ENCODE assay signal across 11 mouse cellular contexts in the genomic region with DNA sequence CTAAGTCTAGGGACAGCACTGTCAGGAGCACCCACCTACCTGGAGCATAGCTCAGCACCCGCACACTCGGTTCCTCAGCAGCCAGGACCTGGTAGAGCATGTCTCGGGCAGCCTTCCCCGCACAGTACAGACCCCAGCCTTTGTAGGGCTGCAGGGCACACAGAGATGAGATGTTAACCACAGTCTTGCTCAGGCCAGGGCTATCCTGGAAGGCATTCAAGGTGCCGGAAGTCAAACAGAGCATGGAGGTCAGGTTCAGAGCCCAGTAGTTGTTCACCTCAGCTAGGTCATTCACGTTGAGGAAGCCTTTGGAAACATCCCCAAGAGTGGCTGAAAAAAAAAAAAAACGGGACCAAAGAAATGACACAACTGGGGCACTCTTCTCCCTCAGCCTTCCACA. TPM values are rescaled to one million over a fixed set of nuclear protein-coding genes. Genes with fewer than 3 reads are reported as not detected.
DNase-seq lines count a peak whose midpoint lies in the region; ATAC-seq and TF ChIP-seq lines count a peak whose summit lies in the region.
"Not testable (repeated sequence)": the region's sequence is repeated elsewhere in the genome, so short reads cannot be mapped to it uniquely, and the experiment has no call there.
"Had no signal": no experiment of that assay in that cellular context is flagged by ENCODE, and none has a peak within 500 bp of the region (broad histone marks: within the 10 kb centered on the region; RNA-seq: fewer than 3 reads in every experiment).

No protein-coding gene starts in this region.

- H3K36me3 ChIP-seq in heart, embryonic 10.5 days: peaks cover 21% of the 10 kb centered on the region
- not testable (repeated sequence) for H3K36me3 ChIP-seq in hindbrain, embryonic 15.5 days; liver, embryonic 16.5 days (ENCODE audit: control insufficient read depth, insufficient read depth); midbrain, embryonic 14.5 days (ENCODE audit: control insufficient read depth, insufficient read depth, low read length); stomach, embryonic 14.5 days (ENCODE audit: control insufficient read depth, insufficient read depth, low read length)

- not testable (repeated sequence) for H3K4me1 ChIP-seq in bone marrow macrophage, adult 2 months (ENCODE audit: control insufficient read depth, insufficient read depth, low read length); embryonic fibroblast, embryonic 13.5 days (ENCODE audit: control insufficient read depth, insufficient read depth, low read length); heart, embryonic 10.5 days; hindbrain, embryonic 15.5 days (replicated peaks); liver, embryonic 16.5 days (ENCODE audit: control insufficient read depth, low read depth, low read length); midbrain, embryonic 14.5 days (ENCODE audit: control insufficient read depth, insufficient read depth, low read length); stomach, embryonic 14.5 days (ENCODE audit: control insufficient read depth, insufficient read depth, low read length)

- TF ChIP-seq POLR2A in bone marrow macrophage, adult 2 months (IDR thresholded peaks at IDR 0.05; ENCODE audit: borderline replicate concordance, low read depth, low read length); embryonic fibroblast, embryonic 13.5 days (IDR thresholded peaks at IDR 0.05; ENCODE audit: low read depth, low read length): not testable (repeated sequence)

- not testable (repeated sequence) for DNase-seq in heart, embryonic 10.5 days (ENCODE audit: low spot score); left cerebral cortex, adult 2 months (ENCODE audit: extremely low spot score in 1 of 2, low spot score in 2 of 2); midbrain, embryonic 14.5 days

- not testable (repeated sequence) for ATAC-seq in hindbrain, embryonic 15.5 days (ENCODE audit: low FRiP score, low read depth); liver, embryonic 16.5 days (ENCODE audit: low read depth); midbrain, embryonic 14.5 days (ENCODE audit: low FRiP score, low TSS enrichment); stomach, embryonic 14.5 days (ENCODE audit: insufficient number of reproducible peaks, insufficient read depth, low FRiP score, low read depth)

- 67% methylated on average over 7 of the region's 7 CpGs for WGBS in heart, embryonic 10.5 days
- WGBS in hindbrain, embryonic 15.5 days: 65% methylated on average over 7 of the region's 7 CpGs
- WGBS in liver, embryonic 16.5 days (ENCODE audit: insufficient replicate concordance): 55% methylated on average over 7 of the region's 7 CpGs
- WGBS in midbrain, embryonic 14.5 days: 65% methylated on average over 7 of the region's 7 CpGs
- WGBS in stomach, embryonic 14.5 days: 59% methylated on average over 7 of the region's 7 CpGs

- not testable (repeated sequence) for TF ChIP-seq CTCF in bone marrow macrophage, adult 2 months (IDR thresholded peaks at IDR 0.05; ENCODE audit: low read depth, low read length); embryonic fibroblast, embryonic 13.5 days (IDR thresholded peaks at IDR 0.05; ENCODE audit: borderline replicate concordance, insufficient read depth, low read length); left cerebral cortex, adult 2 months (IDR thresholded peaks at IDR 0.05)

- H3K27ac ChIP-seq in bone marrow macrophage, adult 2 months (ENCODE audit: insufficient read depth, low read depth, low read length); embryonic fibroblast, embryonic 13.5 days (ENCODE audit: insufficient read depth, low read length); hindbrain, embryonic 15.5 days (replicated peaks); left cerebral cortex, adult 2 months; liver, embryonic 16.5 days (ENCODE audit: low read length); midbrain, embryonic 14.5 days (replicated peaks; ENCODE audit: low read depth, low read length); stomach, embryonic 14.5 days (ENCODE audit: low read length): not testable (repeated sequence)
- 0 out of 2 replicates have a peak overlapping the region, but pooled peaks have one; percentile 94 for H3K27ac ChIP-seq in heart, embryonic 10.5 days

- H3K4me2 ChIP-seq in hindbrain, embryonic 15.5 days: peak overlapping the region; percentile 66
- H3K4me2 ChIP-seq in liver, embryonic 16.5 days (ENCODE audit: low read depth, low read length): peak overlapping the region; percentile 71
- H3K4me2 ChIP-seq in midbrain, embryonic 14.5 days (ENCODE audit: low read length): peak overlapping the region; percentile 75
- H3K4me2 ChIP-seq in stomach, embryonic 14.5 days (replicated peaks; ENCODE audit: low read depth, low read length): peak overlapping the region; percentile 47

- H3K4me3 ChIP-seq in bone marrow macrophage, adult 2 months (ENCODE audit: insufficient read depth, low read length): peak overlapping the region; percentile 68
- H3K4me3 ChIP-seq in embryonic fibroblast, embryonic 13.5 days (ENCODE audit: insufficient read depth, low read length): peak overlapping the region; percentile 75
- H3K4me3 ChIP-seq in heart, embryonic 10.5 days: peak overlapping the region; percentile 80
- peak overlapping the region; percentile 82 for H3K4me3 ChIP-seq in hindbrain, embryonic 15.5 days
- peak overlapping the region; percentile 85 for H3K4me3 ChIP-seq in left cerebral cortex, adult 2 months
- H3K4me3 ChIP-seq in liver, embryonic 16.5 days (ENCODE audit: low read depth, low read length): peak overlapping the region; percentile 70
- peak overlapping the region; percentile 69 for H3K4me3 ChIP-seq in midbrain, embryonic 14.5 days (replicated peaks; ENCODE audit: low read depth, low read length)
- peak overlapping the region; percentile 72 for H3K4me3 ChIP-seq in stomach, embryonic 14.5 days (ENCODE audit: low read depth, low read length)

- not testable (repeated sequence) for H3K9me3 ChIP-seq in heart, embryonic 10.5 days; hindbrain, embryonic 15.5 days; liver, embryonic 16.5 days (replicated peaks; ENCODE audit: control insufficient read depth, low read length); midbrain, embryonic 14.5 days (ENCODE audit: control insufficient read depth, low read length); stomach, embryonic 14.5 days (ENCODE audit: control insufficient read depth, low read depth, low read length)

- peak overlapping the region; percentile 70; the same call in 1 of the 2 replicates for H3K9ac ChIP-seq in hindbrain, embryonic 15.5 days
- not testable (repeated sequence) for H3K9ac ChIP-seq in liver, embryonic 16.5 days (ENCODE audit: low read depth, low read length); midbrain, embryonic 14.5 days (replicated peaks; ENCODE audit: low read length); stomach, embryonic 14.5 days (replicated peaks; ENCODE audit: low read depth, low read length)

- intact Hi-C loops in left cerebral cortex, adult 2 months (cut with DNase I): not testable (repeated sequence)

- H3K27me3 ChIP-seq in heart, embryonic 10.5 days (ENCODE audit: insufficient read depth, poor library complexity, severe bottlenecking); hindbrain, embryonic 15.5 days; liver, embryonic 16.5 days (ENCODE audit: control insufficient read depth, insufficient read depth, low read depth, low read length); midbrain, embryonic 14.5 days (ENCODE audit: control insufficient read depth, insufficient read depth, low read length); stomach, embryonic 14.5 days (ENCODE audit: control insufficient read depth, insufficient read depth, low read length): not testable (repeated sequence)

RNA-seq across cellular contexts. Expression of a gene that starts 0.8 kb away (rescaled TPM):
- 26.6 and 32.9 TPM in 2 replicates for polyA plus RNA-seq in bone marrow macrophage, adult 2 months (2012; ENCODE audit: insufficient read depth, insufficient read length, missing spikeins)
- polyA plus RNA-seq in embryonic fibroblast, embryonic 13.5 days (2011; ENCODE audit: insufficient read length, low read depth, missing spikeins): 29.7 and 38.2 TPM in 2 replicates
- 57.2 and 69.2 TPM in 2 replicates for polyA plus RNA-seq in heart, embryonic 10.5 days (2016; fragmentation: Nextera tagmentation; extraction: Ambion mirVana)
- 36.1 and 36.7 TPM in 2 replicates for polyA plus RNA-seq in hindbrain, embryonic 15.5 days (2015; fragmentation: Nextera tagmentation; extraction: Ambion mirVana)
- 10 to 100 TPM; 40.8 to 41.6 TPM for total RNA-seq in left cerebral cortex, adult 2 months (2021)
- 29.0 and 30.2 TPM in 2 replicates for polyA plus RNA-seq in liver, embryonic 16.5 days (2015; fragmentation: Nextera tagmentation; extraction: Ambion mirVana)
- polyA plus RNA-seq in midbrain, embryonic 14.5 days (2014; fragmentation: Nextera tagmentation; extraction: Ambion mirVana): 36.5 and 43.3 TPM in 2 replicates
- 90.9 and 91.8 TPM in 2 replicates for polyA plus RNA-seq in stomach, embryonic 14.5 days (2014; fragmentation: Nextera tagmentation; extraction: Ambion mirVana)

RNA-seq across cellular contexts. Expression of a gene that starts 50.5 kb away (rescaled TPM):
- polyA plus RNA-seq in bone marrow macrophage, adult 2 months (2012; ENCODE audit: insufficient read depth, insufficient read length, missing spikeins): not detected in 2 replicates
- not detected in 2 replicates for polyA plus RNA-seq in embryonic fibroblast, embryonic 13.5 days (2011; ENCODE audit: insufficient read length, low read depth, missing spikeins)
- 0.15 and 0.85 TPM in 2 replicates for polyA plus RNA-seq in heart, embryonic 10.5 days (2016; fragmentation: Nextera tagmentation; extraction: Ambion mirVana)
- polyA plus RNA-seq in hindbrain, embryonic 15.5 days (2015; fragmentation: Nextera tagmentation; extraction: Ambion mirVana): 1.9 TPM in 1 of 2 replicates, not detected in the other
- 10 to 100 TPM; 32.8 to 40.1 TPM for total RNA-seq in left cerebral cortex, adult 2 months (2021)
- not detected in 2 replicates for polyA plus RNA-seq in liver, embryonic 16.5 days (2015; fragmentation: Nextera tagmentation; extraction: Ambion mirVana)
- polyA plus RNA-seq in midbrain, embryonic 14.5 days (2014; fragmentation: Nextera tagmentation; extraction: Ambion mirVana): 1.1 and 1.6 TPM in 2 replicates
- polyA plus RNA-seq in stomach, embryonic 14.5 days (2014; fragmentation: Nextera tagmentation; extraction: Ambion mirVana): not detected in 2 replicates
- total RNA-seq: gastrocnemius, postnatal 25 days; hematopoietic stem cell, adult 5-6 weeks had no signal
- polyA plus RNA-seq: large intestine, adult 2 months had no signal
